Mouse (Mus musculus) lung, embryonic 16.5 days (tissue): ENCODE measurements around the gene Mprip. TPM values are rescaled to one million over a fixed set of nuclear protein-coding genes. Genes with fewer than 3 reads are reported as not detected.

Experiments used
- ATAC-seq: fragments of 200-750 bp; cut with Nextera tagmentation; 2 replicates; pipeline ENCODE4 v1.8.0; 2017; ENCODE audit warnings: low read depth, mild to moderate bottlenecking, moderate library complexity
- H3K27ac ChIP-seq: fragments of 300-500 bp; sonication (generic); 2 replicates; pipeline ENCODE4 v1.5.1; 2014; ENCODE audit warnings: mild to moderate bottlenecking, control low read depth, low read length
- H3K27me3 ChIP-seq: fragments of 300-500 bp; sonication (generic); 2 replicates; pipeline ENCODE4 v1.6.1; 2014; ENCODE audit warnings: low read depth, low read length, mixed read lengths; ENCODE audit not compliant: control insufficient read depth, insufficient read depth
- H3K36me3 ChIP-seq: fragments of 300-500 bp; sonication (generic); 2 replicates; pipeline ENCODE4 v1.6.1; 2014; ENCODE audit warnings: low read length; ENCODE audit not compliant: control insufficient read depth, insufficient read depth
- H3K4me1 ChIP-seq: fragments of 300-500 bp; sonication (generic); replicated peaks from 2 replicates; pipeline ENCODE4 v1.6.1; 2014; ENCODE audit warnings: low read length, mixed read lengths; ENCODE audit not compliant: control insufficient read depth, insufficient read depth
- H3K4me2 ChIP-seq: fragments of 300-500 bp; sonication (generic); 2 replicates; pipeline ENCODE4 v1.6.1; 2014; ENCODE audit warnings: low read depth, low read length, control low read depth
- H3K4me3 ChIP-seq: fragments of 300-500 bp; sonication (generic); 2 replicates; pipeline ENCODE4 v1.5.1; 2014; ENCODE audit warnings: mild to moderate bottlenecking, low read length, control low read depth
- H3K9ac ChIP-seq: fragments of 300-500 bp; sonication (generic); 2 replicates; pipeline ENCODE4 v1.6.1; 2014; ENCODE audit warnings: low read length, control low read depth
- H3K9me3 ChIP-seq: fragments of 300-500 bp; sonication (generic); 2 replicates; pipeline ENCODE4 v1.6.1; 2016; ENCODE audit warnings: low read length; ENCODE audit not compliant: control insufficient read depth
- WGBS: fragments of 180-500 bp; shearing (Covaris S2); extraction: QIAGEN DNeasy Blood & Tissue Kit; methylation state at CpG from one replicate; pipeline ENCODE4 v1.1.7; 2014; 5-methylcytosine and 5-hydroxymethylcytosine counted together
- polyA plus RNA-seq: library from polyadenylated mRNA; unstranded; fragments of >200 nt; fragmentation: Nextera tagmentation; extraction: Ambion mirVana; gene quantifications from 2 replicates; pipeline ENCODE4 v1.2.1, GENCODE M21; 2015

Mprip gene
- polyA plus RNA-seq, 1 experiment from 2014 or later: 52.9 TPM

- H3K4me2 ChIP-seq: no peak overlapping the region
- 90% methylated on average over 6 of the region's 6 CpGs for WGBS
- no peak for ATAC-seq
- H3K9me3 ChIP-seq: no peaks in the 10 kb centered on the region
- no peak overlapping the region for H3K27ac ChIP-seq
- H3K9ac ChIP-seq: no peak overlapping the region
- no peaks in the 10 kb centered on the region for H3K27me3 ChIP-seq
- H3K36me3 ChIP-seq: no peaks in the 10 kb centered on the region
- no peaks in the 10 kb centered on the region for H3K4me1 ChIP-seq
- H3K4me3 ChIP-seq: no peak overlapping the region
Observed at GRCm38 (mm10) chr11:59684956-59685355, 23.9 kb downstream of the Mprip start.

- no peak overlapping the region for H3K4me3 ChIP-seq
- H3K27ac ChIP-seq: peak overlapping the region; percentile 38
- 50% methylated on average over 1 of the region's 1 CpGs for WGBS
- H3K27me3 ChIP-seq: no peaks in the 10 kb centered on the region
- H3K4me1 ChIP-seq: peaks cover 25% of the 10 kb centered on the region
- peaks cover 19% of the 10 kb centered on the region for H3K36me3 ChIP-seq
- no peak overlapping the region for H3K4me2 ChIP-seq
- H3K9ac ChIP-seq: no peak overlapping the region
- peak; percentile 85 for ATAC-seq
- H3K9me3 ChIP-seq: no peaks in the 10 kb centered on the region
Observed at GRCm38 (mm10) chr11:59694533-59694932, 33.4 kb downstream of the Mprip start.

GRCm38 (mm10) chr11:59695550-59695949 is 34.4 kb downstream of the Mprip start:
- peaks cover 25% of the 10 kb centered on the region for H3K4me1 ChIP-seq
- ATAC-seq: peak; percentile 65; the same call in 1 of the 2 replicates
- H3K9me3 ChIP-seq: no peaks in the 10 kb centered on the region
- H3K27me3 ChIP-seq: no peaks in the 10 kb centered on the region
- H3K9ac ChIP-seq: no peak overlapping the region
- H3K4me3 ChIP-seq: no peak overlapping the region
- peaks cover 19% of the 10 kb centered on the region for H3K36me3 ChIP-seq
- H3K4me2 ChIP-seq: no peak overlapping the region
- H3K27ac ChIP-seq: peak overlapping the region; percentile 38

DNA sequence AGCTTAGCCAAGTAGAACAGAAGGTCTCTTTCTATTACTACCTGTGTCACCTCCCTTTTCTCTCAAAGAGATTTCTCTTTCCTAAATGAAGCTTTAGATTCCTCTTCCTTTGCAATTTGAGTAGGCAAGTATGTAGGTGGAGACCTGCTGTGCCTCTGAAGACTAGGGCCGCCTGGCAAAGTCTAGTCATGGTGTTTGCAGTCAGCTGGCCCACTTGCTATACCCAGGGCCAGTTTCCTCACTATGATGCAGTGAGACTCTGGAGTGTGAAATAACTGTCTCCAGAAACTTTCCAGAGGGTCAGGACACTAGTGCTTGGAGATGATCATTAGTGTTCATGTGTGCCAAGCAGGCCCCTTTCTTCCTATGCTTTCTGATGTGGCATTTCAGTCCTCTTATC is 36.5 kb downstream of the Mprip start:
- H3K4me2 ChIP-seq: no peak overlapping the region
- no peak overlapping the region for H3K4me3 ChIP-seq
- no peaks in the 10 kb centered on the region for H3K27me3 ChIP-seq
- 90% methylated on average over 1 of the region's 1 CpGs for WGBS
- H3K36me3 ChIP-seq: peaks cover 23% of the 10 kb centered on the region
- no peak overlapping the region for H3K27ac ChIP-seq
- no peak overlapping the region for H3K9ac ChIP-seq
- peaks cover 25% of the 10 kb centered on the region for H3K4me1 ChIP-seq
- ATAC-seq: no peak
- H3K9me3 ChIP-seq: no peaks in the 10 kb centered on the region

GRCm38 (mm10) chr11:59700787-59701186 is 39.7 kb downstream of the Mprip start:
- Histone ChIP-seq H3K4me2 (no peak overlapping the region), H3K4me1 (peaks cover 15% of the 10 kb centered on the region), H3K36me3 (peaks cover 23% of the 10 kb centered on the region), H3K4me3 (no peak overlapping the region), H3K9me3 (no peaks in the 10 kb centered on the region), H3K27ac (no peak overlapping the region), H3K9ac (no peak overlapping the region), H3K27me3 (no peaks in the 10 kb centered on the region)
- no peak for ATAC-seq
- 90% methylated on average over 1 of the region's 1 CpGs for WGBS

DNA sequence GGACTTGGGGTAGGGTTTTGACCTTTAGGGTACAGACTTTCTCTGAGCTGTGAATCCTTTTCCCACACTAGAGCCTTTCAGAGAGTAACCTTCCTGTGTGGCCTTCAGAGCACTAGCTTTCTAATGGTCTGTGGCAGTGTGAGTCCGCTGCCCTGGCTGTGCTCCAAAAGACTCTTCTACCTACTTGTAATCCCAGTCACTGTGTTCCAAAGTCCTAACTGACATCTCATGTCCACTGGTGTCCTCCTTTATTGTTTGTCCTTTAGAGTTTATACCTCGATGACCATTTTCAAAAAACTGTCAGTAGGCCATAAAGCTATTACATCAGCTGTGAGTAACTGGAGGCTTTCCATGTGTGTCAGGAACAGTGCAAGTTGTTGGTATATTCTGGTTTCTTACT is 44.0 kb downstream of the Mprip start:
- Histone ChIP-seq H3K27me3 (no peaks in the 10 kb centered on the region), H3K4me1 (peaks cover 36% of the 10 kb centered on the region), H3K9me3 (no peaks in the 10 kb centered on the region), H3K4me3 (no peak overlapping the region), H3K9ac (no peak overlapping the region), H3K4me2 (no peak overlapping the region), H3K27ac (no peak overlapping the region), H3K36me3 (0 out of 2 replicates have a peak, but pooled peaks cover 4% of the 10 kb centered on the region)
- 61% methylated on average over 2 of the region's 2 CpGs for WGBS
- no peak for ATAC-seq

DNA sequence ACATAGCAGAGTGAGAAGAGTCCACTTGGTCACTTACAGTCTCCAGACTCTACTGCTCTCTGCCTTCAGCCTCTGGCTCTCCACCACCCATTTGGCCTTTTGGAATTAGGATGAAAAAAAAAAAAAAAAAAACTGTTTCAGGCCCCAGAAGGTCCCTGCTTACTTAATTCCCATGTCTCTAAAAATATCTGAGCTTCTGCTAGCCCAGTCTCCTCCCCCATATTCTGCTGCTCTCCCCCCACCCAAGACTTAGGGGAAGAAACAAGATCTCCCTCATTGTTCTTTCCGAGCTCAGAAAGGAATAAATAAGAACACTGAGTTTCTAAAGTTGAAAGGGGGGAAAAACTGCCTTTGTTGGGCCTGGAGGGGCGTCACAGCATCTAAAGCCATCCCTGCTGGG is 46.4 kb downstream of the Mprip start:
- peak overlapping the region; percentile 4; the same call in 1 of the 2 replicates for H3K4me2 ChIP-seq
- 30% methylated on average over 2 of the region's 2 CpGs for WGBS
- H3K36me3 ChIP-seq: no peaks in the 10 kb centered on the region

DNA sequence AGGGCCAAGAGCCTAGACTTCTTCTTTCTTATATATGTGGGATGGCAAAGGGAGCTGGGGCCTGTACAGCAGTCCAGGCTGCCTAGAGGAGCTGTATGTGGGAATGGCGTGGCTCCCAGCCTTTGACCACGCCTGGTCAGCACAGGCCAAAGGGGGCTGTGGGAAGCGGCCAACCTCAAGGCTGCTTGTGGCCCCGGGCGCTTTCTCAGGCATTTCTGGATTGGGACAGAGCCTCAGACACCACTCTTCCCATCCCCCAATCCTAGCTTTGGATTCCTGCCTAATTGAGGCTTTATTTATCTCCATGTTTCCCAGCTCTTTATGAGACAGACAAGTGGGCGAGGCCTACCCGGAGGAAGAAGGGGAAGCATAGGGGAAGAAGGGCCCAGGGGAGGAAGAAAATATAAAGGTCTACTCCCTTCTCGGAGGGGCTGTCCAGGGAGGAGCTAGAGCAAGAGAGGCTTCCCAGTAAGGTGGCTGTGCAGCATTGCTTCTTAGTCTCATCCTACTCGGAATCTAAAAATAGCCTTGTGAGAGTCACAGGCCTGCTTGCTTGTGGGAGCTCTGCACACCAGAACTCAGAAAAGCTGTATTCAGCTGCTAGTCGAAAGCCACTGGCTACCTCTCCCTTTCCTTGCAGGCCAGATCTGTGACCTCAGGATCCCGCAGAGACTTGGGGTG is 47.0 kb downstream of the Mprip start:
- Histone ChIP-seq H3K9ac (peak overlapping the region; percentile 17; the same call in 1 of the 2 replicates), H3K4me3 (0 out of 2 replicates have a peak overlapping the region, but pooled peaks have one; percentile 4)
- peak; percentile 95 for ATAC-seq

More for the DNA sequence above, 46.4 kb downstream of the Mprip start:
- H3K9ac ChIP-seq: peak overlapping the region; percentile 17; the same call in 1 of the 2 replicates
- peaks cover 42% of the 10 kb centered on the region for H3K4me1 ChIP-seq
- H3K9me3 ChIP-seq: no peaks in the 10 kb centered on the region
- 0 out of 2 replicates have a peak overlapping the region, but pooled peaks have one; percentile 4 for H3K4me3 ChIP-seq
- no peaks in the 10 kb centered on the region for H3K27me3 ChIP-seq
- ATAC-seq: peak; percentile 74
- H3K27ac ChIP-seq: peak overlapping the region; percentile 98

DNA sequence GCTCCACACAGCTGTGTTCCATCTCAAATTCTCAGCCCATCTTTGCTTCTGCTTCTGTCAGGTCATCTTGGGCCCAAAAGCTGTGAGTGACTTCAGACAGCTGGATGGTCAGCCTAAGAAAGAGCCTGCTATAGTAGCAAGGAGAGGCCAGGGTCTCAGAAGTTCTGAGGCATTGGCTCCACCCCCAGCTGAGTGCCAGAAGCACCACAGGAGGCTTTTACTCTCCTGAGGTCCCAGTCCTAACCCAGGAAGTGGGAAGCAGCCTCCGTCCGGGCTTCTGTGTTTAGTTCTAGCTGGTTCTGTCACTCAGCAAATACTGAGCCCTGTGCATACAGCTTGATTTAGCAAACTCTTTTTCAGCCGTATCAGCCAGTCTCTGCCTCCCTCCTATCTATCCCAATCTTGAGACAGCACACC is 54.3 kb downstream of the Mprip start:
- Histone ChIP-seq H3K9ac (no peak overlapping the region), H3K4me2 (0 out of 2 replicates have a peak overlapping the region, but pooled peaks have one; percentile 21), H3K4me3 (no peak overlapping the region), H3K9me3 (no peaks in the 10 kb centered on the region), H3K27me3 (no peaks in the 10 kb centered on the region), H3K36me3 (no peaks in the 10 kb centered on the region), H3K27ac (peak overlapping the region; percentile 80), H3K4me1 (peaks cover 40% of the 10 kb centered on the region)
- peak; percentile 94 for ATAC-seq
- 30% methylated on average over 3 of the region's 3 CpGs for WGBS

More for the DNA sequence above, 47.0 kb downstream of the Mprip start:
- peak overlapping the region; percentile 4 for H3K4me2 ChIP-seq
- H3K4me1 ChIP-seq: peaks cover 42% of the 10 kb centered on the region
- H3K36me3 ChIP-seq: no peaks in the 10 kb centered on the region
- 28% methylated on average over 11 of the region's 11 CpGs for WGBS
- no peaks in the 10 kb centered on the region for H3K27me3 ChIP-seq
- H3K27ac ChIP-seq: peak overlapping the region; percentile 98
- H3K9me3 ChIP-seq: no peaks in the 10 kb centered on the region
